Mouse (Mus musculus) MEL (cell line): ENCODE measurements around the gene P4ha1. TPM values are rescaled to one million over a fixed set of nuclear protein-coding genes. Genes with fewer than 3 reads are reported as not detected.

ENCODE experiments used
- DNase-seq: peaks from one replicate; pipeline ENCODE4 v3.0.0; 2011; ENCODE audit warnings: low read depth, low spot score
- H3K27ac ChIP-seq: 2 replicates; pipeline ENCODE4 v1.5.1; 2012; ENCODE audit warnings: low read depth, mild to moderate bottlenecking, control low read depth, low read length, moderate library complexity; ENCODE audit not compliant: control insufficient read depth
- H3K27me3 ChIP-seq, 2 experiments: fragments of 150-350 bp in 1 of 2; sonication (generic) in 1 of 2; 2 replicates each; pipeline ENCODE4 v1.6.1; 2012; ENCODE audit warnings: low read length in 2 of 2, mild to moderate bottlenecking in 2 of 2, improper control_type of control experiment in 1 of 2, moderate library complexity in 1 of 2; ENCODE audit not compliant: insufficient read depth in 2 of 2, control insufficient read depth in 1 of 2
- H3K36me3 ChIP-seq, 2 experiments: 2 replicates each; pipeline ENCODE4 v1.6.1; 2012 to 2014; ENCODE audit warnings: low read length in 2 of 2, improper control_type of control experiment in 1 of 2, inconsistent platforms in 1 of 2, mild to moderate bottlenecking in 1 of 2; ENCODE audit not compliant: insufficient read depth in 2 of 2, control insufficient read depth in 1 of 2
- H3K4me1 ChIP-seq, 2 experiments: fragments of 150-350 bp in 1 of 2; sonication (generic) in 1 of 2; 2 replicates each; pipeline ENCODE4 v1.6.1; 2012; ENCODE audit warnings: low read length in 2 of 2, improper control_type of control experiment in 1 of 2, mild to moderate bottlenecking in 1 of 2; ENCODE audit not compliant: insufficient read depth in 2 of 2, control insufficient read depth in 1 of 2
- H3K4me3 ChIP-seq, 2 experiments: fragments of 150-350 bp in 1 of 2; sonication (generic) in 1 of 2; 2 replicates each; pipeline ENCODE4 v1.5.1; 2012; ENCODE audit warnings: low read depth in 2 of 2, low read length in 2 of 2, mild to moderate bottlenecking in 2 of 2, moderate library complexity in 2 of 2, control low read depth in 1 of 2, improper control_type of control experiment in 1 of 2; ENCODE audit not compliant: control insufficient read depth in 1 of 2, insufficient read depth in 1 of 2
- H3K79me2 ChIP-seq: 2 replicates; pipeline ENCODE4 v1.6.1; 2012; ENCODE audit warnings: mild to moderate bottlenecking, low read length, moderate library complexity; ENCODE audit not compliant: control insufficient read depth, poor library complexity, insufficient read depth
- H3K9ac ChIP-seq: 2 replicates; pipeline ENCODE4 v1.6.1; 2012; ENCODE audit warnings: low read depth, mild to moderate bottlenecking, control low read depth, low read length, moderate library complexity; ENCODE audit not compliant: control insufficient read depth, poor library complexity, severe bottlenecking
- H3K9me3 ChIP-seq: fragments of 150-350 bp; sonication (generic); replicated peaks from 2 replicates; pipeline ENCODE4 v1.6.1; 2012; ENCODE audit warnings: mild to moderate bottlenecking, low read length, improper control_type of control experiment, moderate library complexity; ENCODE audit not compliant: insufficient read depth
- E2F4 ChIP-seq: IDR thresholded peaks from 2 replicates; pipeline ENCODE4 v1.6.1; 2011; ENCODE audit warnings: low read depth, low read length, improper control_type of control experiment, borderline replicate concordance
- ELF1 ChIP-seq: IDR thresholded peaks from 2 replicates; pipeline ENCODE4 v1.6.1; 2014; ENCODE audit warnings: low read depth, mild to moderate bottlenecking, inconsistent platforms, low read length, improper control_type of control experiment, moderate library complexity
- EP300 ChIP-seq, 2 experiments: IDR thresholded peaks; 2 replicates each; pipeline ENCODE4 v1.6.1; 2011; ENCODE audit warnings: improper control_type of control experiment in 2 of 2, low read length in 2 of 2, low read depth in 1 of 2, mild to moderate bottlenecking in 1 of 2
- GABPA ChIP-seq: IDR thresholded peaks from 2 replicates; pipeline ENCODE4 v1.6.1; 2012; ENCODE audit warnings: low read depth, mild to moderate bottlenecking, inconsistent platforms, low read length, improper control_type of control experiment, moderate library complexity
- GATA1 ChIP-seq: IDR thresholded peaks from 2 replicates; pipeline ENCODE4 v1.6.1; 2011; ENCODE audit warnings: low read depth, low read length, improper control_type of control experiment
- JUND ChIP-seq: IDR thresholded peaks from 2 replicates; pipeline ENCODE4 v1.6.1; 2011; ENCODE audit warnings: low read depth, mild to moderate bottlenecking, improper control_type of control experiment, low read length
- KAT2A ChIP-seq: conservative IDR thresholded peaks from 2 replicates; pipeline ENCODE4 v1.6.1; 2012; ENCODE audit warnings: low read depth, low read length, improper control_type of control experiment, inconsistent platforms
- MEF2A ChIP-seq: IDR thresholded peaks from 2 replicates; pipeline ENCODE4 v1.6.1; 2014; ENCODE audit warnings: low read depth, mild to moderate bottlenecking, inconsistent platforms, low read length, improper control_type of control experiment; ENCODE audit not compliant: poor library complexity, insufficient replicate concordance, severe bottlenecking; ENCODE audit errors: extremely low read depth
- MXI1 ChIP-seq: IDR thresholded peaks from 2 replicates; pipeline ENCODE4 v1.6.1; 2011; ENCODE audit warnings: mild to moderate bottlenecking, low read depth, low read length, improper control_type of control experiment
- MYB ChIP-seq: IDR thresholded peaks from 2 replicates; pipeline ENCODE4 v1.6.1; 2011; ENCODE audit warnings: mild to moderate bottlenecking, low read depth, low read length, improper control_type of control experiment
- MYC ChIP-seq: IDR thresholded peaks from 2 replicates; pipeline ENCODE4 v1.6.1; 2011; ENCODE audit warnings: low read depth, mild to moderate bottlenecking, low read length, improper control_type of control experiment, moderate library complexity
- NELFE ChIP-seq: IDR thresholded peaks from 2 replicates; pipeline ENCODE4 v1.6.1; 2011; ENCODE audit warnings: low read depth, low read length, improper control_type of control experiment
- NRF1 ChIP-seq: IDR thresholded peaks from 2 replicates; pipeline ENCODE4 v1.6.1; 2014; ENCODE audit warnings: low read depth, mild to moderate bottlenecking, inconsistent platforms, low read length, improper control_type of control experiment, moderate library complexity; ENCODE audit not compliant: poor library complexity, insufficient read depth, severe bottlenecking
- POLR2AphosphoS5 ChIP-seq: IDR thresholded peaks from 2 replicates; pipeline ENCODE4 v1.6.1; 2012; ENCODE audit warnings: low read depth, borderline replicate concordance, mild to moderate bottlenecking, inconsistent platforms, low read length, moderate library complexity, mixed read lengths
- RAD21 ChIP-seq: IDR thresholded peaks from 2 replicates; pipeline ENCODE4 v1.6.1; 2011; ENCODE audit warnings: mild to moderate bottlenecking, low read depth, low read length, improper control_type of control experiment
- RCOR1 ChIP-seq: IDR thresholded peaks from 2 replicates; pipeline ENCODE4 v1.6.1; 2012; ENCODE audit warnings: low read depth, mild to moderate bottlenecking, inconsistent platforms, low read length, improper control_type of control experiment
- SIN3A ChIP-seq: IDR thresholded peaks from 2 replicates; pipeline ENCODE4 v1.6.1; 2012; ENCODE audit warnings: low read length, improper control_type of control experiment, inconsistent platforms
- SMC3 ChIP-seq: IDR thresholded peaks from 2 replicates; pipeline ENCODE4 v1.6.1; 2011; ENCODE audit warnings: low read depth, low read length, improper control_type of control experiment
- TBP ChIP-seq: IDR thresholded peaks from 2 replicates; pipeline ENCODE4 v1.8.0; 2011; ENCODE audit warnings: low read depth, low read length, improper control_type of control experiment
- TCF12 ChIP-seq: IDR thresholded peaks from 2 replicates; pipeline ENCODE4 v1.6.1; 2014; ENCODE audit warnings: low read depth, mild to moderate bottlenecking, inconsistent platforms, low read length, improper control_type of control experiment, moderate library complexity
- UBTF ChIP-seq: IDR thresholded peaks from 2 replicates; pipeline ENCODE4 v1.6.1; 2012; ENCODE audit warnings: low read depth, mild to moderate bottlenecking, inconsistent platforms, low read length, improper control_type of control experiment, moderate library complexity, borderline replicate concordance; ENCODE audit not compliant: insufficient read depth
- USF2 ChIP-seq, 2 experiments: IDR thresholded peaks; 2 replicates each; pipeline ENCODE4 v1.6.1; 2011 to 2012; ENCODE audit warnings: improper control_type of control experiment in 2 of 2, low read length in 2 of 2, borderline replicate concordance in 1 of 2, inconsistent platforms in 1 of 2, low read depth in 1 of 2, mild to moderate bottlenecking in 1 of 2; ENCODE audit not compliant: insufficient read depth in 1 of 2
- ZC3H11A ChIP-seq: IDR thresholded peaks from 2 replicates; pipeline ENCODE4 v1.6.1; 2012; ENCODE audit warnings: low read depth, mild to moderate bottlenecking, inconsistent platforms, low read length, improper control_type of control experiment
- ZKSCAN1 ChIP-seq: IDR thresholded peaks from 2 replicates; pipeline ENCODE4 v1.6.1; 2012; ENCODE audit warnings: low read depth, mild to moderate bottlenecking, inconsistent platforms, low read length, improper control_type of control experiment, moderate library complexity
- ZMIZ1 ChIP-seq: IDR thresholded peaks from 2 replicates; pipeline ENCODE4 v1.6.1; 2012; ENCODE audit warnings: low read depth, mild to moderate bottlenecking, inconsistent platforms, low read length, improper control_type of control experiment, moderate library complexity
- ZNF384 ChIP-seq: IDR thresholded peaks from 2 replicates; pipeline ENCODE4 v1.6.1; 2012; ENCODE audit warnings: low read depth, mild to moderate bottlenecking, inconsistent platforms, low read length, improper control_type of control experiment
- polyA plus RNA-seq, 2 experiments: library from polyadenylated mRNA; stranded (reverse) in 1 of 2; unstranded in 1 of 2; fragments of >175 nt in 1 of 2; fragments of >200 nt in 1 of 2; gene quantifications; 2 replicates each; pipeline versions ENCODE4 v1.2.1 to v1.2.4; 2012; ENCODE audit warnings: low replicate concordance in 2 of 2, low read depth in 1 of 2; ENCODE audit not compliant: insufficient read length in 2 of 2, insufficient read depth in 1 of 2, missing spikeins in 1 of 2
- total RNA-seq: library from RNA; depleted of rRNA; stranded (reverse); fragments of 300-350 nt; gene quantifications from 2 replicates; pipeline ENCODE4 v1.2.3, GENCODE M21; 2012

Gene P4ha1
- total and polyA plus RNA-seq, 3 experiments = 18.9 to 50.2 TPM; not detected in 1

GRCm38 (mm10) chr10:59323488-59324161 is 529 bp downstream of the P4ha1 start:
- DNase-seq = peak; percentile 83
- peak overlapping the region; percentile 86 for H3K9ac ChIP-seq
- H3K4me1 ChIP-seq = peaks cover 8 to 28% of the 10 kb centered on the region in 2 experiments
- H3K4me3 ChIP-seq = peak overlapping the region; percentile 85 to 86
- peaks cover 18% of the 10 kb centered on the region for H3K79me2 ChIP-seq
- H3K27ac ChIP-seq = peak overlapping the region; percentile 2; the same call in 1 of the 2 replicates
- H3K27me3 ChIP-seq = no peaks in the 10 kb centered on the region
- H3K36me3 ChIP-seq = peaks cover 0 to 14% of the 10 kb centered on the region in 2 experiments; a peak in 3 of 4 replicates
- 0 out of 2 replicates have a peak, but pooled peaks have one; percentile 47 for TF ChIP-seq MYC
- TF ChIP-seq ZKSCAN1 = no peak
- TF ChIP-seq MXI1 = peak; percentile 72
- no peak for TF ChIP-seq MYB
- TF ChIP-seq RAD21 = no peak
- no peak for TF ChIP-seq ZNF384
- 0 out of 2 replicates have a peak, but pooled peaks have one; percentile 9 for TF ChIP-seq TCF12
- 0 out of 2 replicates have a peak, but pooled peaks have one; percentile 4 for TF ChIP-seq ELF1
- TF ChIP-seq SMC3 = no peak
- 0 out of 2 replicates have a peak, but pooled peaks have one; percentile 15 for TF ChIP-seq TBP
- no peak for TF ChIP-seq GABPA
- TF ChIP-seq E2F4 = no peak
- TF ChIP-seq UBTF = 0 out of 2 replicates have a peak, but pooled peaks have one; percentile 83
- TF ChIP-seq EP300 (IDR thresholded peaks at IDR 0.05; ENCODE audit: low read depth in 1 of 2, low read length in 2 of 2) = no peak
- no peak for TF ChIP-seq MEF2A
- no peaks in the 10 kb centered on the region for H3K9me3 ChIP-seq

- Histone ChIP-seq H3K27me3 (no peaks in the 10 kb centered on the region), H3K36me3 (peaks cover 0 to 14% of the 10 kb centered on the region in 2 experiments; a peak in 3 of 4 replicates), H3K79me2 (peaks cover 18% of the 10 kb centered on the region), H3K27ac (no peak overlapping the region), H3K4me1 (peaks cover 8 to 28% of the 10 kb centered on the region in 2 experiments), H3K9me3 (no peaks in the 10 kb centered on the region), H3K9ac (peak overlapping the region; percentile 86), H3K4me3 (peak overlapping the region; percentile 85 to 86)
- no peak for DNase-seq
- peak; percentile 78 for TF ChIP-seq ZNF384
- no peak for TF ChIP-seq NELFE
- no peak for TF ChIP-seq TBP
- TF ChIP-seq MEF2A = no peak
- TF ChIP-seq RAD21 = no peak
- 0 out of 2 replicates have a peak, but pooled peaks have one; percentile 28 for TF ChIP-seq MXI1
- TF ChIP-seq KAT2A = no peak
- peak; percentile 26; the same call in 1 of the 2 replicates for TF ChIP-seq GATA1
- TF ChIP-seq SIN3A = no peak
- TF ChIP-seq ZMIZ1 = no peak
- peak; percentile 89 for TF ChIP-seq RCOR1
- TF ChIP-seq POLR2AphosphoS5 = no peak
- no peak for TF ChIP-seq USF2 (IDR thresholded peaks at IDR 0.05; ENCODE audit: borderline replicate concordance in 1 of 2, insufficient read depth in 1 of 2, low read depth in 1 of 2, low read length in 2 of 2)
- TF ChIP-seq NRF1 = no peak
- no peak for TF ChIP-seq ZC3H11A
- TF ChIP-seq JUND = no peak
These were observed 1.4 kb downstream of the P4ha1 start for GRCm38 (mm10) chr10:59324311-59325165.
